Mouse (Mus musculus) liver, adult (tissue): ENCODE data around the gene Cbwd1.
"Not testable (repeated sequence)": the region's sequence is repeated elsewhere in the genome, so short reads cannot be mapped to it uniquely, and the experiment has no call there.

Source experiments
- GATA4 ChIP-seq: IDR thresholded peaks from 2 replicates; pipeline ENCODE4 v1.6.1; 2014; ENCODE audit warnings: mild to moderate bottlenecking, low read length; ENCODE audit not compliant: insufficient replicate concordance

Cbwd1 gene

GRCm38 (mm10) chr19:24875129-24875870 lies 86.1 kb downstream of the Cbwd1 start, which contains the start of gene Gm10053:
TSS of gene Gm10053 (plus strand) at chr19:24875686.
- TF ChIP-seq GATA4, result not testable (repeated sequence)

DNA sequence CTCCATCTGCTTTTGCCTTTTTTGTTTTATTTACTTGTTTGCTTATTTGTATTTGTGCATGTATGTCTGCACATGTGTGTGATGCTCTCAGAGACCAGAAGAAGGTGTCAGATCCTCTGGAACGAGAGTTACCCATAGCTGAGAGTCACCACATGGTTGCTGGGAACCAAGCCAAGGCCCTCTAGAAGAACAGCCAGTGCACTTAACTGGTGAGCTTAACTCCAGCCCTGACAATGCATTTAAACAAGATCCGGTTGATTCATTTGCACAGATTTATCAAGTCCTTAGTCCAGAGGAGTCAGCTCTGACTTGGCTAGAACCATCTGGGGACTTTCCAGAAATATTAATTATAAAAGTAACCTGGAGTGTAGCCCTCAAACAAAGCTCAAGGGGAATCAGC lies 87.5 kb downstream of the Cbwd1 start:
- no peak for TF ChIP-seq GATA4

GRCm38 (mm10) chr19:24871037-24871635 lies 90.3 kb downstream of the Cbwd1 start:
- no peak for TF ChIP-seq GATA4
